Mouse (Mus musculus) olfactory bulb, adult 2 months (tissue): ENCODE results near the gene Camk2n1.

ENCODE experiments used
- CTCF ChIP-seq: fragments of 200-500 bp; IDR thresholded peaks from 2 replicates; pipeline ENCODE4 v1.5.1; 2012; ENCODE audit warnings: low read depth, mild to moderate bottlenecking, low read length, moderate library complexity; ENCODE audit not compliant: insufficient read depth
- POLR2A ChIP-seq: fragments of 200-500 bp; IDR thresholded peaks from 2 replicates; pipeline ENCODE4 v1.6.1; 2012; ENCODE audit warnings: mild to moderate bottlenecking, low read depth, low read length, moderate library complexity; ENCODE audit not compliant: insufficient read depth

DNA sequence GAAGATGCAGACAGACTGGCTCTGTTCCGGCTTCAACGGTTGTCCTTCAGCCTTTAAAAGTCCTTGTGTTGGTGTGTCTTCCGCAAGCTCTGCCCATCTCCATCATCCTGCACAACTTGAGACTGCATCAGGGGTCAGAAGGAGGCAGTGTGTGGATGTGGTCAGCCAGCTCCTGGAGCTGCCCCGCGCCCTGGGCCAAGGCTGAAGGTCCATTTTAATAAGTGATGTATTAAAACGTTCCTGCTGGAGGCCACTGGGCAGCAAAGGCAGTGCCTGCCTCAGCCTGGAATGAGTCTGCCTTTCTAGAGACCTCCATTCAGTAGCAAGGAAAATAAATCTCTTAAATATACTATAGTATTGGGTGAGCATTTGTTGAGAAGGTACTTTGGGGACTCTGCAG lies 5.7 kb downstream of the Camk2n1 start:
- TF ChIP-seq POLR2A = no peak
- no peak for TF ChIP-seq CTCF
